Mouse (Mus musculus): Measurements from ENCODE around the gene Cfd.
A peak's percentile ranks its signal among the peaks of the same experiment; 100 is the strongest.
"Not testable (repeated sequence)": the region's sequence is repeated elsewhere in the genome, so short reads cannot be mapped to it uniquely, and the experiment has no call there.

Cfd gene

GRCm38 (mm10) chr10:79861230-79862048 lies 29.2 kb upstream of the Cfd start:
- DNase-seq (ENCODE audit: extremely low read depth, low read depth): no peak

GRCm38 (mm10) chr10:79862049-79862788 lies 28.4 kb upstream of the Cfd start:
- DNase-seq (ENCODE audit: extremely low read depth, low read depth): no peak

DNA sequence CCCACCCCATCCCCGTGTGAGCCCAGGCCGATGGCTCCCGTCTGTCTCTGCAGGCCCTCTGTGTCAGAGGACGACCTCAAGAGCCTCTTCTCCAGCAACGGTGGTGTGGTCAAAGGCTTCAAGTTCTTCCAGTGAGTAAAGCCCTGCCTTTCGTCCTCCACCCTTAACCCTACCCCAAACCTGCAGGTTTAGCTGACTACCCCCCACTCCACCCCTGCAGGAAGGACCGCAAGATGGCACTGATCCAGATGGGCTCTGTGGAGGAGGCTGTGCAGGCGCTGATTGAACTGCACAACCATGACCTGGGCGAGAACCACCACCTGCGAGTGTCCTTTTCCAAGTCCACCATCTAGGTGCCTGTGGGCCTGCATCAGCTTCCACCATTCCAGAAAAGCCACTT lies 27.7 kb upstream of the Cfd start:
- no peak for DNase-seq (ENCODE audit: extremely low read depth, low read depth)

DNA sequence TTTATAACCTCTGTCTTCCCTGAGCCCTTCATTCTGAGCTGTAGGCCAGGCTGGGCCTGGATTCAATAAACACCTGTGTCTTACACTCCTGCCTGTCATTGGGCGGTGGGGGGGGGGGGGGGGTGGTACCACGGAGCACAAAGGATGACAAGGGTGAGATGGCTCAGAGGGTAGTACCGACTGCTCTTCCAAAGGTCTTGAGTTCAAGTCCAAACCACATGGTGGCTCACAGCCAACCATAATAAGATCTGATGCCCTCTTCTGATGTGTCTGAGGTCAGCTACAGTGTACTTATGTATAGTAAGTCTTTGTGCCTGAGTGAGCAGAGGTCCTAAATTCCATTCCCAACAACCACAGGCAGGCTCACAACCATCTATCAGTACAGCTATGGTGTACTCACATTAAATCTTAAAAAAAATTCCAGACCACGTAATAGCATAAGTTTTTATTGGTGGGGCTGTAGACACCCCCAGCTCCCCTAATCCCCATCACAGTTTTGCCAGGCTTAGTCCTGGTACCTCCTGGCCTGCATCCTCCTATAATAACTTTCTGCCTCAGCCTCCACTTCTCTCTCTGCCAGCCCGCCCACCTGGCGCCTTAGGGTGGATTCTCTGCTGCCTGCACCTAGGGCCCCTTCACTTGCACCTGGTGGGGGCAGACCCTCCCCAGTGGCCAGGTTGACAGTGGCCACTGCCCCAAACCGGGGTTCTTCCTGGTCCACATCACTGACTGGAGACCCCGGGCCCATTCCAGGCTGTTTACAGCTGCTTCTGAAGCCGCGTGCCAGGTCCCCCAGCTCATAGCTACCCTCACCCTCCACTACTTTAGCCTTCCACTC lies 26.1 kb upstream of the Cfd start:
- no peak for DNase-seq (ENCODE audit: extremely low read depth, low read depth)

- DNase-seq (ENCODE audit: extremely low read depth, low read depth): no peak
These were observed 25.5 kb upstream of the Cfd start for GRCm38 (mm10) chr10:79865189-79865601.

GRCm38 (mm10) chr10:79865801-79866295 lies 24.8 kb upstream of the Cfd start:
- no peak for DNase-seq (ENCODE audit: extremely low read depth, low read depth)

DNA sequence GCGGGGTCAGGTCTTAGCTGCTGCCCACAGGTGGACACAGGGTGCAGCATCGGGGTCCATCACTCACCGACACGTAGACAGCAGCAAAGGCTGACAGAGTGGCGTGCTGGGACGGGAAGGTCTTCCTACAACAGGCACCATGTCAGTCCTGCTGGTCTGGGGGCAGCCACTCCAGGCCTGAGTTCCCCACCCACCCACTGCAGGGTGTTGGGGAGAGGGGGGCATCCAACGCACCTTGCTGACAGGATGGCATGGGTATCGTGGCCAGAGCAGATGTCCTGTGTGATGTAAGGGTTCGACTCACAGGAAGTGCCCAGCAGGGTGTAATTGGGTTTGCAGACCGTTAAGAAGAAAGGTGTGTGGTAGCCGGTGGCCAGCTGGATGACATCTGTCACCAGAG lies 24.1 kb upstream of the Cfd start:
- no peak for DNase-seq (ENCODE audit: extremely low read depth, low read depth)

DNA sequence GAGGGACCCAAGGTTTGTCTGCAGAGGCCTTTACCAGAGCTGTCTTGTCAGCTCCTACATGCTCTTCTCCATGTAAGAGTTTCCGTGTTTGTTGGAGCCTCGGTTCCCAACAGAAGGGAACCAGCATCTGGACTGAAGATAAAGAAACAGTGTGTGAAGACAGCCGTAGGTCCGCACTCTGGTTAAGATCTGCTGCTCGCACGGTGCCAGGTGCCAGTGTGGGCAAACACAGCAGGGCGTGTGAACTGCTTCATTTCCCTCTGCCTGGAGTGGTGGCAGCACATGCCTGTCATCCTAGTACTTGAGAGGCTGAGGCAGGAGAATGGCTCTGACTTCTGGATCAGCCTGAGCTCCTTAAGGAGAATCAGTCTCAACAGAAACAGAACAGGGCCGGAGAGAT lies 18.8 kb upstream of the Cfd start:
- no peak for DNase-seq (ENCODE audit: extremely low read depth, low read depth)

DNA sequence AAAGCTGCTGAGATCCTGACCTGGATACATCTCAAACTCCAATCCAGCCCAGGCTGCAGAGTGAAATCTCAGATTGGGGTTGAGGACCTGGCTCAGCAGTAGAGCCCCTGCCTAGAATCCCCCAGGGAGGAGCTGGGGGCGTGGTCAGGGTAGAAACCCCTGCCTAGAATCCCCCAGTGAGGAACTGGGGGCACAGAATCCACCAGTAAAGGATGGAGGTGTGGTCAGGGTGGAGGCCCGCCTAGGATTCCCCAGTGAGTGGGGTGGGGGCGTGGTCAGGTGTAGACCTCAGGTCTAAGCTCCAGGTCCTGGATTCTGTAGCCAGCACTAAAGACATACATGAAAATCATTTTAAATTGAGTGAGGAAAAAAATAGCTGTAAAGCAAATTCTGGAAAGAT lies 17.8 kb upstream of the Cfd start:
- DNase-seq (ENCODE audit: extremely low read depth, low read depth): no peak

GRCm38 (mm10) chr10:79873313-79873712 lies 17.3 kb upstream of the Cfd start:
- no peak for DNase-seq (ENCODE audit: extremely low read depth, low read depth)

DNA sequence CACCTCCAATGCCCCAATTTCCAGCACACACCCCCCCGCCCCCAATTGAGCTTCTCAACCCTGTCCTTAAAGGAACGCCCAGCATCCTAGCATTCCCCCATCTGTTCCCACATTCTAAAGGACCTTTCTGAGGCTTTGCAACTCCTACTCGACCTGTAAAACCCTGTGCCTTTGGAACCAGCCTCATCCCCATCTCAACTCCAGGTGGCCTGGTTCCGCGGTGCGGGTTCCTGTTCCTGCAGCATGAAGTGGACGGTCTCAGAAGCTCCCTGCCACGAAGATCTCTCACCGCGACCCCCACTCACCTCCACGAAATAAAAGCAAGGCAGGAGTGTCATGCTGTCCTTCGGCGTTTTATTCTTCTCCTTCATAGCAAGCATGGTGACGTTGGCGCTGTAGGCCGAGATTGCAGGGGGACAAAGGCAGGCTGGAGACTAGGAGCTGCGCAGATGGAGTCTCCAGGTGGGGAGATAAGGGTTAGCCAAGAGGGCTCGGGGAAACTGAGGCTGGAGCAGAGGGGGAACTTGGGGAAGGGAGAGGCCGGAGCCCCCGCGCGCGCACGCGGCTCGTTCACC lies 16.9 kb upstream of the Cfd start:
- DNase-seq (ENCODE audit: extremely low read depth, low read depth): no peak

DNA sequence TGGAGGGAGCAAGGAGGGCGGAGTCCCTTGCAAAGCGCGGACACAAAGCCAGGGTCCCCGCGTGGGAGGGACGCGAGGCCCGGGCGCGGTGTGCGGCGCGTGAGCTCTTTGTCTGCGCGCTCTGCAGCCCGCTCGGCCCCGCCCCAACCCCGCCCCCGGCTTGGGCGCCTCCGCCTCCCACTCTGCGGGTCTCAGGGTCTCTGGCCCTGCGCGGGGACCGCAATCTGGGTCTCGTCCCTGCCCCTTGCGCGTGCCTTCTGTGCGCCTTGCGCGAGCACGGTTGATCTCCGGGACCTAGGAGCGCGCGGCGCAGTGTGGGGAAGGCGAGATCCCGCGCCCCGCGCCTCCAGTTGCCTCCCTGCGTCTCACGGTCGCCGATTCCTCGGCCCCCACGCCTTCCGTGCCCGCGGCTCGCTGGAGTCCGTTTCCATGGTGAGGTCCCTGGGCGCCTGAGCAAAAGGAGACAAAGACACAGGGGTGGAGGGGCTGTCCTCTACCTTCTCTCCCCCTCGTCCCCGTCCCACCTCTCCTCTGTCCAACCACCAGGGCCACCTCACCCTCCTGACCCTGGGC lies 16.3 kb upstream of the Cfd start, which contains the start of the genes Prtn3 and Plppr3:
Gene Prtn3, plus strand, starts transcription at position 187 of the 573 bp plus-strand sequence.
Gene Plppr3, minus strand, starts transcription at position 345 of the 573 bp plus-strand sequence.
- DNase-seq (ENCODE audit: extremely low read depth, low read depth): no peak

DNA sequence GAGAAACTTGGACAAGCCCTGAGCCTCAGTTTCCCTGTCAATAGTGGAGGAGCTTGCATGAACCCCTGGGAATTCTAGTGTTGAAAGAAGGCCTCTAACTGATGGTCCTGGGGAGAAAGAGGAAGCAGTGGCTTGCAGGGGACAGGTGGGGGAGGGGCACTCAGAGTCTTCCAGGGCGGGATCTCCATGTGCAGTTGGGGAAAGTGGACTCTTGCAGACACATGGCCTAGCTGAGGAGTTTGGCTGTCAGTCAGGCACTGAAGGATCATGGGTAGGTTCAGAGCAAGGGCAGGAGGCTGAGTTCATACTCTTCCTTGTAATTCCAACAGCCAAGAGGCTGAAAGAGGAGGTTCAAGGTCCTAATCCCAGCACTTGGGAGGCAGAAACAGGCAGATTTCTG lies 13.5 kb upstream of the Cfd start:
- peak; percentile 79 for DNase-seq (ENCODE audit: extremely low read depth, low read depth)

- no peak for DNase-seq (ENCODE audit: extremely low read depth, low read depth)
These were observed 12.9 kb upstream of the Cfd start for GRCm38 (mm10) chr10:79877757-79878156.

DNA sequence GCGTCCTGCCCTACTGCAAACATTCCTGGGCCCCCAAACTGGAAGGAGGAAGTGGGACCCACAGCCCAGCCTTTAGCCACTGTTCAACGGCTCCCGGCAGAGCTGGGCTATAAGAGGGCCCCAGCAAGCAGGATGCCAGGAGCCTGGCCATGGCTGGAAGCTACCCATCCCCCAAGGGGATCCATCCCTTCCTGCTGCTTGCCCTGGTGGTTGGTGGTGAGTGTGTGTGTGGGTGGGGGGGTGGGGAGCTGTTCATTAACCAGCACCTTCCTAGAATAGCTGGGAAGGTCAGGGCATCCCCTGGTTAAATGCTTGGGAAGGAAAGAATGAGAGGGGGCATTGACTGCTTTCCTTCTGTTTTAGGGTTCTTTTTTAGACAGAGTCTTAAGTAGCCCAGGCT lies 11.1 kb upstream of the Cfd start:
- no peak for DNase-seq (ENCODE audit: extremely low read depth, low read depth)

DNA sequence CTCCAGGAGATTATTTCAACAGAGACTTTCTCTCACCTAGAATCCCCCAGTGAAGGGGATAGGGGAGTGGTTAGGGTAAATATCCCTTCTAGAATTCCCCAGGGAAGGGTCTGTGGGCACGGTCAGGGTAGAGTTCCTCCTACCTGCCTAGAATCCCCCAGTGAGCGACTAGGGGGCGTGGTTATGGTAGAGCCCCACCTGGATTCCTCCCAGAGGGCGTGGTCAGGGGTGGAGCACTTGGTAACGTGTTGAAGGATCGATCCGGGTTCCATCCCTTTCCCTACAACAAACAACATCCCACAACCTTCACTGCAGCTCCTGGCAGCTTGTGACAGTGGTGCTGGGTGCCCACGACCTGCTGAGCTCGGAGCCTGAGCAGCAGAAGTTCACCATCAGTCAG lies 9.9 kb upstream of the Cfd start:
- DNase-seq (ENCODE audit: extremely low read depth, low read depth): no peak

- no peak for DNase-seq (ENCODE audit: extremely low read depth, low read depth)
These were observed 8.7 kb upstream of the Cfd start for GRCm38 (mm10) chr10:79881981-79882380.

- DNase-seq (ENCODE audit: extremely low read depth, low read depth): no peak
These were observed 7.2 kb upstream of the Cfd start for GRCm38 (mm10) chr10:79883297-79884084.

- DNase-seq (ENCODE audit: extremely low read depth, low read depth): no peak
These were observed 6.2 kb upstream of the Cfd start for GRCm38 (mm10) chr10:79884446-79884845.

GRCm38 (mm10) chr10:79884938-79885337 lies 5.7 kb upstream of the Cfd start:
- not testable (repeated sequence) for DNase-seq (ENCODE audit: extremely low read depth, low read depth)

All from MEL-GATA-1-ER (cell line).